Mouse (Mus musculus): ENCODE data around the gene Aoah.

Gene Aoah

GRCm38 (mm10) chr13:20899372-20899771 lies 105.5 kb downstream of the Aoah start:
- no peak overlapping the region for H3K4me3 ChIP-seq (replicated peaks; ENCODE audit: low read length)
- H3K9me3 ChIP-seq (ENCODE audit: low read length): peaks cover 4% of the 10 kb centered on the region; the same call in 1 of the 2 replicates
- no peak for TF ChIP-seq POU5F1 (IDR thresholded peaks at IDR 0.05; ENCODE audit: borderline replicate concordance, low read length)
- TF ChIP-seq NANOG (IDR thresholded peaks at IDR 0.05; ENCODE audit: borderline replicate concordance, low read length): no peak
- no peak for TF ChIP-seq CTCF (conservative IDR thresholded peaks at IDR 0.05; ENCODE audit: low read length)
- H3K27me3 ChIP-seq (ENCODE audit: insufficient read depth, low read length): no peaks in the 10 kb centered on the region
- H3K4me1 ChIP-seq (replicated peaks; ENCODE audit: low read depth, low read length): peaks cover 11% of the 10 kb centered on the region
- no peaks in the 10 kb centered on the region for H3K36me3 ChIP-seq (ENCODE audit: insufficient read depth, low read length)

GRCm38 (mm10) chr13:20900396-20900971 lies 106.6 kb downstream of the Aoah start:
- Histone ChIP-seq H3K36me3 (ENCODE audit: insufficient read depth, low read length) (no peaks in the 10 kb centered on the region), H3K9me3 (ENCODE audit: low read length) (no peaks in the 10 kb centered on the region), H3K4me3 (replicated peaks; ENCODE audit: low read length) (no peak overlapping the region), H3K27me3 (ENCODE audit: insufficient read depth, low read length) (no peaks in the 10 kb centered on the region), H3K4me1 (replicated peaks; ENCODE audit: low read depth, low read length) (peaks cover 22% of the 10 kb centered on the region)
- TF ChIP-seq NANOG (IDR thresholded peaks at IDR 0.05; ENCODE audit: borderline replicate concordance, low read length) (no peak), CTCF (conservative IDR thresholded peaks at IDR 0.05; ENCODE audit: low read length) (no peak), POU5F1 (IDR thresholded peaks at IDR 0.05; ENCODE audit: borderline replicate concordance, low read length) (no peak)

- TF ChIP-seq NANOG (IDR thresholded peaks at IDR 0.05; ENCODE audit: borderline replicate concordance, low read length): no peak
- no peak for TF ChIP-seq POU5F1 (IDR thresholded peaks at IDR 0.05; ENCODE audit: borderline replicate concordance, low read length)
- no peak for TF ChIP-seq CTCF (conservative IDR thresholded peaks at IDR 0.05; ENCODE audit: low read length)
- H3K36me3 ChIP-seq (ENCODE audit: insufficient read depth, low read length): no peaks in the 10 kb centered on the region
- peaks cover 22% of the 10 kb centered on the region for H3K4me1 ChIP-seq (replicated peaks; ENCODE audit: low read depth, low read length)
- H3K4me3 ChIP-seq (replicated peaks; ENCODE audit: low read length): no peak overlapping the region
- no peaks in the 10 kb centered on the region for H3K27me3 ChIP-seq (ENCODE audit: insufficient read depth, low read length)
- no peaks in the 10 kb centered on the region for H3K9me3 ChIP-seq (ENCODE audit: low read length)
Measured at GRCm38 (mm10) chr13:20900972-20901457, 107.1 kb downstream of the Aoah start.

DNA sequence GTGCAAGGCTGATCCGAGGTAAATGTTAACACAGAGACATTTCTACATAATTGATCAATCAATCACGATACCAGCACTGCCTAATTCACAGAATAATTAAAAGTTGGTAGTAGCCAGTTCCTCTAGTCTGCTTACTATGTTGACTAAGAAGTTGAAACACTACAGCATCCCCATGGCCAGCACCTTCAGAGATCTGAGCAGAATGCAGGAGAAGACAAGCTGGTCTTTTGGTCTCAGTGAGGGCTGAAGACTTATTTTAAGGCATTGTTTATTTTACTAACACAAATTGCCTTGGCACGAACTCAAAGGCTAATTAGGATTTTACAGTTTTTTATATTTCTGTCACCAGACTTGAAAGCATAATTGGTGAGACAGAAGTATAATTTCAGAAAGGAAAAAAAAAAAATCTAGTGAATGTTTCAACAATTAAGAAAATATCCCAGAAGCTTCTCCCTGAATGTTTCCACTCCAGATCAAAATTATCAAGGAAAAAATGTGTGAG lies 107.8 kb downstream of the Aoah start:
- TF ChIP-seq POU5F1 (IDR thresholded peaks at IDR 0.05; ENCODE audit: borderline replicate concordance, low read length) (no peak), CTCF (conservative IDR thresholded peaks at IDR 0.05; ENCODE audit: low read length) (no peak), NANOG (IDR thresholded peaks at IDR 0.05; ENCODE audit: borderline replicate concordance, low read length) (no peak)
- Histone ChIP-seq H3K36me3 (ENCODE audit: insufficient read depth, low read length) (no peaks in the 10 kb centered on the region), H3K4me3 (replicated peaks; ENCODE audit: low read length) (no peak overlapping the region), H3K27me3 (ENCODE audit: insufficient read depth, low read length) (no peaks in the 10 kb centered on the region), H3K9me3 (ENCODE audit: low read length) (no peaks in the 10 kb centered on the region), H3K4me1 (replicated peaks; ENCODE audit: low read depth, low read length) (peaks cover 22% of the 10 kb centered on the region)

DNA sequence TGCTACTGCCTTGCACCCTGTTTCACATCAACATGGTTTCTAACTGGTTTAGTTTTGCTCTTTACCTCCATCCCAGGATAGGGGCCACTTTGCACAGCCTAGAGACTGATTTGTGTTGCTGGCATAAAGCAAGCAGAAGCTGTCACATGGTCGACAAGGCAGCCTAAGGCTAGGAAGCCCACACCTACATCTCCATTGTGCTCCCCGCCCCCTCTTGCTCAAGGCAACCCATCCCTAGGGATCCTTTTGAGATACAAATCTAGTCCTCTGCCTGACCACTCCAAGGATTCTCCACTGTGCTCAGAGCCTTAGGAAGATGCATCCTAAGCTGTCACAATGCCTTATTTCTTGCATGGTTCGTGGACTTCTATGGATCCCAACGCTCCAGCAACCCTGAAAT lies 110.2 kb downstream of the Aoah start:
- Histone ChIP-seq H3K9me3 (ENCODE audit: low read length) (no peaks in the 10 kb centered on the region), H3K27me3 (ENCODE audit: insufficient read depth, low read length) (no peaks in the 10 kb centered on the region), H3K4me3 (replicated peaks; ENCODE audit: low read length) (no peak overlapping the region), H3K36me3 (ENCODE audit: insufficient read depth, low read length) (no peaks in the 10 kb centered on the region), H3K4me1 (replicated peaks; ENCODE audit: low read depth, low read length) (peaks cover 22% of the 10 kb centered on the region)
- TF ChIP-seq CTCF (conservative IDR thresholded peaks at IDR 0.05; ENCODE audit: low read length) (no peak), NANOG (IDR thresholded peaks at IDR 0.05; ENCODE audit: borderline replicate concordance, low read length) (no peak), POU5F1 (IDR thresholded peaks at IDR 0.05; ENCODE audit: borderline replicate concordance, low read length) (no peak)

DNA sequence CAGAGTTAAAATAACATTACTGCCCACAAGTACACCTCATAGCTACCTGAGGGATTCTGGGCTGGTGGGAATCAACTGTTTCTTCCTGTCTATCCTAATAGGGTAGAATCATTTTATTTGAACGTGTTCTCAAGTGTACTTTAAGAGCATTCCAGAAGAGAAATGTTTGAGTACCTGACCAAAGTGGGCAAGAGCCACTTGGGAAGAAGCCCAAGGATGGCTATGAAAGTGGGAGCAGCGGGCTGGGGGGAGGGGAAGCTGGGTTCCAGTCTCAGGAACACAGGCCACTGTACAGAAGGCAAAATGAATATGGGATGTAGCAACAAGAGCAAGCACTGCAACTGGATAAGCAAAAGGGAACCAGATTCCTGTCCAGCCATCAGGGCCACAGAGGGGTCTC lies 111.3 kb downstream of the Aoah start:
- Histone ChIP-seq H3K27me3 (ENCODE audit: insufficient read depth, low read length) (no peaks in the 10 kb centered on the region), H3K36me3 (ENCODE audit: insufficient read depth, low read length) (no peaks in the 10 kb centered on the region), H3K4me3 (replicated peaks; ENCODE audit: low read length) (no peak overlapping the region), H3K9me3 (ENCODE audit: low read length) (no peaks in the 10 kb centered on the region), H3K4me1 (replicated peaks; ENCODE audit: low read depth, low read length) (peaks cover 22% of the 10 kb centered on the region)
- TF ChIP-seq CTCF (conservative IDR thresholded peaks at IDR 0.05; ENCODE audit: low read length): no peak
- no peak for TF ChIP-seq POU5F1 (IDR thresholded peaks at IDR 0.05; ENCODE audit: borderline replicate concordance, low read length)

GRCm38 (mm10) chr13:20916698-20917511 lies 123.0 kb downstream of the Aoah start:
- TF ChIP-seq CTCF (conservative IDR thresholded peaks at IDR 0.05; ENCODE audit: low read length): no peak
- TF ChIP-seq POU5F1 (IDR thresholded peaks at IDR 0.05; ENCODE audit: borderline replicate concordance, low read length): no peak
- TF ChIP-seq NANOG (IDR thresholded peaks at IDR 0.05; ENCODE audit: borderline replicate concordance, low read length): no peak

GRCm38 (mm10) chr13:20920401-20920800 lies 126.5 kb downstream of the Aoah start:
- H3K27me3 ChIP-seq (ENCODE audit: insufficient read depth, low read length): no peaks in the 10 kb centered on the region
- no peak overlapping the region for H3K4me3 ChIP-seq (replicated peaks; ENCODE audit: low read length)
- no peaks in the 10 kb centered on the region for H3K9me3 ChIP-seq (ENCODE audit: low read length)
- H3K4me1 ChIP-seq (replicated peaks; ENCODE audit: low read depth, low read length): no peaks in the 10 kb centered on the region
- TF ChIP-seq NANOG (IDR thresholded peaks at IDR 0.05; ENCODE audit: borderline replicate concordance, low read length): no peak
- no peak for TF ChIP-seq CTCF (conservative IDR thresholded peaks at IDR 0.05; ENCODE audit: low read length)
- no peak for TF ChIP-seq POU5F1 (IDR thresholded peaks at IDR 0.05; ENCODE audit: borderline replicate concordance, low read length)
- H3K36me3 ChIP-seq (ENCODE audit: insufficient read depth, low read length): no peaks in the 10 kb centered on the region

More at GRCm38 (mm10) chr13:20916698-20917511, 123.0 kb downstream of the Aoah start:
- H3K27me3 ChIP-seq (ENCODE audit: insufficient read depth, low read length): no peaks in the 10 kb centered on the region
- H3K4me1 ChIP-seq (replicated peaks; ENCODE audit: low read depth, low read length): no peaks in the 10 kb centered on the region
- no peak overlapping the region for H3K4me3 ChIP-seq (replicated peaks; ENCODE audit: low read length)
- H3K36me3 ChIP-seq (ENCODE audit: insufficient read depth, low read length): no peaks in the 10 kb centered on the region
- no peaks in the 10 kb centered on the region for H3K9me3 ChIP-seq (ENCODE audit: low read length)

Data from E14TG2a.4 (cell line).